Mouse (Mus musculus) midbrain, embryonic 11.5 days (tissue): ENCODE data around the gene Olfr437. TPM values are rescaled to one million over a fixed set of nuclear protein-coding genes. Genes with fewer than 3 reads are reported as not detected.
"Not testable (repeated sequence)": the region's sequence is repeated elsewhere in the genome, so short reads cannot be mapped to it uniquely, and the experiment has no call there.

Experiments
- ATAC-seq: fragments of 200-750 bp; cut with Nextera tagmentation; 2 replicates; pipeline ENCODE4 v1.8.0; 2017; ENCODE audit warnings: moderate TSS enrichment, moderate library complexity; ENCODE audit not compliant: low FRiP score
- DNase-seq: peaks from one replicate; pipeline ENCODE4 v3.0.0; 2015; ENCODE audit warnings: low spot score; ENCODE audit errors: missing footprints
- H3K27ac ChIP-seq: fragments of 300-500 bp; sonication (generic); 2 replicates; pipeline ENCODE4 v1.5.1; 2014; ENCODE audit warnings: low read depth, low read length
- H3K27me3 ChIP-seq: fragments of 300-500 bp; sonication (generic); 2 replicates; pipeline ENCODE4 v1.6.1; 2014; ENCODE audit warnings: mild to moderate bottlenecking, low read length, moderate library complexity, mixed read lengths; ENCODE audit not compliant: control insufficient read depth, insufficient read depth
- H3K36me3 ChIP-seq: fragments of 300-500 bp; sonication (generic); 2 replicates; pipeline ENCODE4 v1.6.1; 2014; ENCODE audit warnings: mild to moderate bottlenecking, low read length, moderate library complexity, mixed read lengths; ENCODE audit not compliant: control insufficient read depth, insufficient read depth
- H3K4me1 ChIP-seq: fragments of 300-500 bp; sonication (generic); 2 replicates; pipeline ENCODE4 v1.6.1; 2014; ENCODE audit warnings: low read length; ENCODE audit not compliant: control insufficient read depth, insufficient read depth
- H3K4me2 ChIP-seq: fragments of 300-500 bp; sonication (generic); 2 replicates; pipeline ENCODE4 v1.6.1; 2014; ENCODE audit warnings: mild to moderate bottlenecking, moderate library complexity
- H3K4me3 ChIP-seq: fragments of 300-500 bp; sonication (generic); 2 replicates; pipeline ENCODE4 v1.5.1; 2014; ENCODE audit warnings: low read depth, low read length
- H3K9ac ChIP-seq: fragments of 300-500 bp; sonication (generic); 2 replicates; pipeline ENCODE4 v1.6.1; 2014; ENCODE audit warnings: low read length
- H3K9me3 ChIP-seq: fragments of 300-500 bp; sonication (generic); 2 replicates; pipeline ENCODE4 v1.6.1; 2016; ENCODE audit warnings: low read length; ENCODE audit not compliant: control insufficient read depth
- WGBS: fragments of 180-500 bp; shearing (Covaris S2); extraction: QIAGEN DNeasy Blood & Tissue Kit; methylation state at CpG from one replicate; pipeline ENCODE4 v1.1.7; 2014; 5-methylcytosine and 5-hydroxymethylcytosine counted together
- polyA plus RNA-seq: library from polyadenylated mRNA; unstranded; fragments of >200 nt; fragmentation: Nextera tagmentation; extraction: Ambion mirVana; gene quantifications from 2 replicates; pipeline ENCODE4 v1.2.1, GENCODE M21; 2014

The Olfr437 gene
- polyA plus RNA-seq = not detected in 2 replicates

DNA sequence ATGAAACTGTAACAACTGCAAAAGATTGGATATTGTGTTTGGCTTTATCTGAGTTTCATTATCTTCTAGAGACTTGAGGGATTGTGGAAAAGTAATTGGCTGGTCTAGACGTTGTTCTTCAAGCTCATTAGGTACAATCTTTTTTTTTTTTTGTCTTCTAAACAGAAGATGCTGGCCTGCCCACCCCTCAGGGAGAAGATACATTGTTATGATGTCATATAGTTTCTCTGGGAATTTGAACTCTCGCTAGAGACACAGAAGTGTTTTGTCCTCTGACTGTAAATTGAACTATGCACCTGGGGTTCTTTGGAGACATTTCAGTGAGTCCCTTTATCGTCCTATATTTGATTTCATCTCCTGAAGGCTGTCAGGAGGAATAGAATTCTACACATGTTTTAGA, at the start of gene Olfr437:
Gene Olfr437, plus strand, starts transcription at position 301 of the 400 bp plus-strand sequence.
- no peaks in the 10 kb centered on the region for H3K27me3 ChIP-seq
- no peak for ATAC-seq
- no peaks in the 10 kb centered on the region for H3K9me3 ChIP-seq
- H3K4me1 ChIP-seq = no peaks in the 10 kb centered on the region
- no peak within 1 kb of the TSS for H3K4me3 ChIP-seq
- H3K36me3 ChIP-seq = no peaks in the 10 kb centered on the region
- H3K4me2 ChIP-seq = no peak within 1 kb of the TSS
- H3K9ac ChIP-seq = no peak within 1 kb of the TSS
- no peak for DNase-seq
- 73% methylated on average over 3 of the region's 3 CpGs for WGBS
- H3K27ac ChIP-seq = no peak within 1 kb of the TSS

GRCm38 (mm10) chr6:43146267-43146666, 16.8 kb upstream of the Olfr437 start, which contains the start of gene Olfr237-ps1:
TSS of gene Olfr237-ps1 (plus strand) at chr6:43146567.
- not testable (repeated sequence) for H3K9me3 ChIP-seq, H3K4me1 ChIP-seq, ATAC-seq, DNase-seq, H3K4me3 ChIP-seq, H3K4me2 ChIP-seq, H3K36me3 ChIP-seq, H3K9ac ChIP-seq, H3K27me3 ChIP-seq, H3K27ac ChIP-seq
- WGBS = 95% methylated on average over 2 of the region's 2 CpGs

- H3K27ac ChIP-seq = no peak overlapping the region
- H3K9me3 ChIP-seq = no peaks in the 10 kb centered on the region
- H3K36me3 ChIP-seq = no peaks in the 10 kb centered on the region
- no peaks in the 10 kb centered on the region for H3K27me3 ChIP-seq
- H3K9ac ChIP-seq = no peak overlapping the region
- 82% methylated on average over 1 of the region's 1 CpGs for WGBS
- no peak for DNase-seq
- ATAC-seq = no peak
- H3K4me1 ChIP-seq = no peaks in the 10 kb centered on the region
- H3K4me3 ChIP-seq = no peak overlapping the region
- H3K4me2 ChIP-seq = no peak overlapping the region
Measured at GRCm38 (mm10) chr6:43159502-43159901, 3.6 kb upstream of the Olfr437 start.

- H3K9me3 ChIP-seq = no peaks in the 10 kb centered on the region
- no peaks in the 10 kb centered on the region for H3K36me3 ChIP-seq
- no peak overlapping the region for H3K27ac ChIP-seq
- H3K4me2 ChIP-seq = no peak overlapping the region
- DNase-seq (no peak), ATAC-seq (no peak)
- H3K4me3 ChIP-seq = no peak overlapping the region
- no peaks in the 10 kb centered on the region for H3K4me1 ChIP-seq
- WGBS = 93% methylated on average over 4 of the region's 4 CpGs
- no peak overlapping the region for H3K9ac ChIP-seq
- H3K27me3 ChIP-seq = no peaks in the 10 kb centered on the region
Measured at GRCm38 (mm10) chr6:43167246-43167645, 4.2 kb downstream of the Olfr437 start.

DNA sequence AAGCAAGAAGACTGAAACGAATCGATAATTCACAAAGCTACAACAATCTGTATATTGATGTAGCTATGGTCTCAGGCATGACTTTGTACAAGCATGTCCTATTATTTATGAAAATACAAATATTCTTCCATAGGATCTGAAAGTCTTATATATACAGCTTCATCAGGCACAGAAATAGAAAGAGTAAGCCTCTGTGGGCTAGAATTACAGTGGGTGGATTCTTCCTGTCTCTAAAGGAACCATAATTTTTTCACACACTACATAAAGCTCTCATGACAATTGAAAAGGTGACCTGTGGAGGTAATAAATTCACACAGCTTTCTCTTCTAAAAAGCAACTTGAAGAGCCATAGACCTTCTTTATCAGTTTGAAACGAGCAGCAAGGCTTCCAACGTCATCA, 8.8 kb downstream of the Olfr437 start, which contains the start of gene Olfr13:
Gene Olfr13, plus strand, starts transcription at position 301 of the 400 bp plus-strand sequence.
- 79% methylated on average over 4 of the region's 4 CpGs for WGBS
- ATAC-seq = no peak
- Histone ChIP-seq H3K9me3 (no peaks in the 10 kb centered on the region), H3K36me3 (no peaks in the 10 kb centered on the region), H3K4me2 (no peak within 1 kb of the TSS), H3K4me1 (no peaks in the 10 kb centered on the region), H3K4me3 (no peak within 1 kb of the TSS), H3K9ac (no peak within 1 kb of the TSS), H3K27me3 (no peaks in the 10 kb centered on the region), H3K27ac (no peak within 1 kb of the TSS)
- DNase-seq = no peak

- Histone ChIP-seq H3K4me3 (no peak overlapping the region), H3K4me2 (no peak overlapping the region), H3K4me1 (no peaks in the 10 kb centered on the region), H3K27ac (no peak overlapping the region), H3K9me3 (no peaks in the 10 kb centered on the region), H3K9ac (no peak overlapping the region), H3K27me3 (no peaks in the 10 kb centered on the region), H3K36me3 (no peaks in the 10 kb centered on the region)
- ATAC-seq = no peak
- DNase-seq = no peak
- WGBS = 75% methylated on average over 1 of the region's 1 CpGs
Measured at GRCm38 (mm10) chr6:43178129-43178528, 15.0 kb downstream of the Olfr437 start.

GRCm38 (mm10) chr6:43178584-43179501, 15.8 kb downstream of the Olfr437 start:
- no peak overlapping the region for H3K4me3 ChIP-seq
- H3K9ac ChIP-seq = no peak overlapping the region
- ATAC-seq (no peak), DNase-seq (no peak)
- H3K27ac ChIP-seq = no peak overlapping the region
- no peaks in the 10 kb centered on the region for H3K27me3 ChIP-seq
- no peak overlapping the region for H3K4me2 ChIP-seq
- H3K9me3 ChIP-seq = no peaks in the 10 kb centered on the region
- WGBS = 66% methylated on average over 6 of the region's 6 CpGs
- no peaks in the 10 kb centered on the region for H3K4me1 ChIP-seq
- H3K36me3 ChIP-seq = no peaks in the 10 kb centered on the region

DNA sequence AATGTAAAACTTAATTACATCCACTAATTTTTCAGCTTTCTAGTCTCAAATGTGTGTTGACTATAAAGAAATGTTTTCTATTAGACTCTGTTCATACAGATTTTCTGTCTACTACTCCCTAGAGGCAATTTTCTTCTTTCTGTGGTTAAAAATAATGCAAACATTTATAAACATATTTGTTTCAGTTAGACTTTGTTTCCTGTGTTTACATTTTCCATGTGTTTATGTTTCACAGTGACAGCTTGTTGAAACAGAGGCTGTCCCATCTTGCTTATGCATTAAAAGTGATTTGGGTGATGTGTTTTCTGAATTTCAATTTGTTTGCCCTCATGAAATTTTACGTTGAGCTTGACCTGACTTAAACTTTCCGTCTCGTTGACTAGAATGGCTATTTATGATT, 27.9 kb downstream of the Olfr437 start:
- H3K9ac ChIP-seq = no peak overlapping the region
- no peaks in the 10 kb centered on the region for H3K36me3 ChIP-seq
- ATAC-seq (no peak), DNase-seq (no peak)
- no peaks in the 10 kb centered on the region for H3K27me3 ChIP-seq
- no peak overlapping the region for H3K4me2 ChIP-seq
- WGBS = 91% methylated on average over 3 of the region's 3 CpGs
- no peaks in the 10 kb centered on the region for H3K4me1 ChIP-seq
- no peak overlapping the region for H3K4me3 ChIP-seq
- no peak overlapping the region for H3K27ac ChIP-seq
- no peaks in the 10 kb centered on the region for H3K9me3 ChIP-seq

DNA sequence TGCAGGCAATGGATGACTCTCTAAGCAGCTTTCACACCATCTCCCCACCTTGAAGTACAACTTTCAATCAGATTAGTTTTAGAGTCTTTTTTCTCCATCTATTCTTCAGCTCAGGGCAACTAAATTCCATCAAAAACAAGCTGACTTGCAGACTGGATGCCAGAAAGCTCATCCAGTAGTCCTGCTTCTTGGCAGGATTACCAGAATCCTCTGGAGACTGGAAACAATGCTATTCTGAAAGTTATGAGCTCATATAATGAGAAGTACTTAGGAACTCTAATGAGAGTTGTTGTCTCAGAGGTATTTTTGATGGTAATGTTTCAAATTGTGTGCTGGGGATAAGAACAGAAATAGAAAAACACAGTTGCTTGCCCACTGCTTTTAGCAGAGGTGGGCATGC, 33.7 kb downstream of the Olfr437 start, which contains the start of gene Olfr435:
Gene Olfr435, plus strand, starts transcription at position 366 of the 400 bp plus-strand sequence.
- ATAC-seq (no peak), DNase-seq (no peak)
- H3K4me1 ChIP-seq = no peaks in the 10 kb centered on the region
- H3K27me3 ChIP-seq = no peaks in the 10 kb centered on the region
- H3K27ac ChIP-seq = no peak within 1 kb of the TSS
- H3K4me2 ChIP-seq = no peak within 1 kb of the TSS
- H3K4me3 ChIP-seq = no peak within 1 kb of the TSS
- no peaks in the 10 kb centered on the region for H3K9me3 ChIP-seq
- H3K9ac ChIP-seq = no peak within 1 kb of the TSS
- no peaks in the 10 kb centered on the region for H3K36me3 ChIP-seq
